Mouse (Mus musculus) kidney, adult 18-20 months (tissue): ENCODE data around the gene Clcn1.

Experiments used
- DNase-seq: peaks from one replicate; pipeline ENCODE4 v3.0.0; 2021

The Clcn1 gene

DNA sequence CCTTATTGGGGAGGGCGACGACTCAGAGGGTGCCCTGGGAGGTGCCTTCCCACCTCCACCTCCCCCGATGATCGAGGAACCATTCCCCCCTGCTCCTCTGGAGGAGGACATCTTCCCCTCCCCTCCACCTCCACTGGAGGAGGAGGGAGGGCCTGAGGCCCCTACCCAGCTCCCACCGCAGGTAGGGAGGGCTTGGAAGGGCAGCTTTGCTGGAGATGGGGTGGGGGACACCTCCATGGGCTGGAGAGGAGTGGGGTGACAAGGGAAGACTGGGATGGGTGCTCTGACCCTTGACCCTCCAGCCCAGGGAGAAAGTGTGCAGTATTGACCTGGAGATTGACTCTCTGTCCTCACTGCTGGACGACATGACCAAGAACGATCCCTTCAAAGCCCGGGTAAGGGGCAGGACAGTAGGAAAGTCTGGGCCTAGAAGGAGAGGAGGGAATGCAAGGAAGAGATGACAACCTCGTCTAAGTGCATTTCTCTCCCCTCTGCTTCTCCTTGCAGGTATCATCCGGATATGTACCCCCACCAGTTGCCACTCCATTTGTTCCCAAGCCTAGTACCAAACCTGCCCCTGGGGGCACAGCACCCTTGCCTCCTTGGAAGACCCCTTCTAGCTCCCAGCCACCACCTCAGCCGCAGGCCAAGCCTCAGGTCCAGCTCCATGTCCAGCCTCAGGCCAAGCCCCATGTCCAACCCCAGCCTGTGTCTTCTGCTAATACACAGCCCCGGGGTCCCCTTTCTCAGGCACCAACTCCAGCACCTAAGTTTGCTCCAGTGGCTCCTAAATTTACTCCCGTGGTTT lies 64.7 kb downstream of the Clcn1 start:
- no peak for DNase-seq

DNA sequence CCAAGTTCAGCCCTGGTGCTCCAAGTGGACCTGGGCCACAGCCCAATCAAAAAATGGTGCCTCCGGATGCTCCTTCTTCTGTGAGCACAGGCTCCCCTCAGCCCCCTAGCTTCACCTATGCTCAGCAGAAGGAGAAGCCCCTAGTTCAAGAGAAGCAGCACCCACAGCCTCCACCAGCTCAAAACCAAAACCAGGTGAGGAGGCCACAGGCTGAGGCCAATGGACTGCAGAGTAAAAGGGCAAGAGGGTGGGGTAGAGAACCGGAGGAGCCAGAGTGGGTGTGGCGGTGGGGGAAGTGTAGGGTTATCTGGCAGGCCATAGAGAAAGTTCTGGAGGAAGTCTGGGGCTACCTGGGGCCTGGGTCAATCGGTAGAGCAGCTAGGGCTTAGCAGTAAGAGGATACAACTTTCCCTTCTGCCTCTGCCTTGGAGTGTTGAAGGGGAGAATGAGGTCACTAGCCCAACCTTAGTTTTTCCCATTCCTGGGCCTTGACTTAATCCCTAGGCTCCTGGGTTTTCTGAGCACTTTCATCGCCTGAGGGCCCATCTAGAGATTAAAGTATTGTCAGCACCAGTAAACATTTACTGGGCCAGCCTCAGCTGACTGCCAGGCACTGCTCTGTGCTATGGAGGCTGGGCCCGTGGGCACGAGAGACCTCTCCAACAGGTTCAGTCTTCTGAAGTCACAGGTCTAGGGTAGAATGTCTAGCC lies 65.4 kb downstream of the Clcn1 start:
- DNase-seq: no peak

DNA sequence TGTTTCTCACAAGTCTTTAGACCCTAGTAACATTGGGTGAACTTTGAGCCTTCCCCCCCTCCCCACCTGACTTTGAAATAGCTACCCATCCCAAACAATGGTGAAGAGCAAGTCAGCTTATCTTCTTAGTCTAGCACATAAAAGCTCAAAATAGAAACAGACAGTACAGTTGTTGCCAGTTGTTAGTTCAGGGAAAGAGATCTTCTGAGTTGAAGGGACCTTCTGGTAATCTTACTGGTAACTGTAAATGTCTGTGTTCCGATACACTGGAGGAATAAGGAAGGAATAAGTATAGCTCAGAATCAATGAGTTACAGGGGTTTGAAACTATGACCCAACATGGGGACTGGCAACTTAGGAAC lies 66.0 kb downstream of the Clcn1 start:
- no peak for DNase-seq

DNA sequence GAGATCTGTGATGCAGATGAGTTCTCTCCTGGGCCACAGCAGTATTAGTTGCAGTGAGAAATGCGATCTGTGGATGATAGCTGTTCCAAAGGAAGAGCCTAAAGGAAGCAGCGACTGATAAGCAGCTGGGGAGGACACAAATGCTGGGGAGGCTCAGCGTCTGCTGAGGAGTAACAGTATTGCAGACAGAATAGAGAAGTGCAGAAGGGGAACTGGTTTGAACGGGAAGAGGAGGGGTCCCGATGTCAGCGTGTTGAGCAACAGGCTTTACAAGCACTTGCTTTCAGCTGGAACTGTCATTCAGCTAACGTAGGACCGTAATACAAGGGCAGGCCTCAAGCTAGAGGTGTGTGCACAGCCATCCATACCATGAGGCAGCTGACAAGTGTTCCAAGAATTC lies 66.7 kb downstream of the Clcn1 start:
- no peak for DNase-seq

DNA sequence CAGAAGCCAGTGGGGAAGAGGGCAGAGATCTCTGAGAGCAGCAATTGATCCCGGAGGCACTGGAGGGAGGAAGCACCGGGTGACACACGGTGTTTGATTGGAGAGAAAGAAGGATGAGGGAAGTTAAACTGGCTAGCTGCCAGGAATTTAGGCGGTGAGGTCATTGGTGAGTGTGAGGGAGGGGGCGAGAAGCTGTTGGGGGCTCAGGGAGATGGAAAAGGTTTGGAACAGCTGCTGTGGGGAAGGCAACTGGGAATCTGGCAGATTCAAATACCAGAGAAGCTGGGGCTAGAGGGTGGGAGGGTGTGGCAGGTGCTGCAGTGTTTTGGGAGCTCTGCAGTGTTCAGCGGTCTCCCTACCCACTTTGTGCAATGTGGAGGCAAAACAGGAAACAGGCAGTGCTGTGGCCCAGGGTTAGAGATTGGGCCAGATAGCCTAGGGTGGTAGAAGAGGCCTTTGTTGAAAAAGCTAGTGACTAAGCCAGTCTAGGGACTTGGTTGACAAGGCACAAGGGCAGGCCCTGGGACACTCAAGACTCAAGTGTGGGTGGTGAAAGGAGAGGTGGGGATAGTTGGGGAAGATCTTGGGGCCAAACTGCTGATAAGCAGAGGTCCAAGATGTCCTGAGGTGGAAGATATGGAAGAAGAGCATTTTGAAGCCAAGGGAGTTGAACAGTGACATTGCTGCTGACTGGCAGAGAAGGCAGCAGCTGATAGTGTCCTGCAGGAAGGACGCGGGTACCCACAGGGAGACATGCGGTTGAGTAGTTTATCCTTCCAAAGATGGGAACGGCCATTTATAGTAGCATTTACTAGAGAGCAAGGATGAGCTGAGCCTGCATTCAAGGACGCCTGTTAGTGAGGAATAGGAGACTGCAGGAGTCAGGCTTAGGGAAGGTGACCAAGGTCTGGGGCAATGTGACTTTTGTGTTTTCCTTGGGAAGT lies 67.9 kb downstream of the Clcn1 start:
- no peak for DNase-seq

DNA sequence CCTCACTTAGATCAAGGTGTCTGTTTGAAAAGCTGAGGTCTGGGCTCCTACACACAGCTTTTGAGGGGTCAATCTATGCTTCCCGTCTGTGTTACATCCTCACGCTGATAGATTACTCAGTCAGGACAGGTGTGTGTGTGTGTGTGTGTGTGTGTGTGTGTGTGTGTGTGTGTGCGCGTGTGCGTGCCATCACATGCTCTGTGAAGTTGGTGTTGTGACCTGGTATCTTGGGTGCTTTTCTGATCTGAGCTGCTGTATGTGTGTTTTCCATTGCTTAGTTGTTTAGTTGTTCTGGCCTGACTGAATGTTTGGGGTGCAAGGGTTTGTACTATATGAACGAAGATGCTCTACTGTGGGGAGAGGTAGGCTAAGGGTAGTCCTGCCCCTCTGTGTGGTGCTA lies 68.9 kb downstream of the Clcn1 start:
- no peak for DNase-seq

DNA sequence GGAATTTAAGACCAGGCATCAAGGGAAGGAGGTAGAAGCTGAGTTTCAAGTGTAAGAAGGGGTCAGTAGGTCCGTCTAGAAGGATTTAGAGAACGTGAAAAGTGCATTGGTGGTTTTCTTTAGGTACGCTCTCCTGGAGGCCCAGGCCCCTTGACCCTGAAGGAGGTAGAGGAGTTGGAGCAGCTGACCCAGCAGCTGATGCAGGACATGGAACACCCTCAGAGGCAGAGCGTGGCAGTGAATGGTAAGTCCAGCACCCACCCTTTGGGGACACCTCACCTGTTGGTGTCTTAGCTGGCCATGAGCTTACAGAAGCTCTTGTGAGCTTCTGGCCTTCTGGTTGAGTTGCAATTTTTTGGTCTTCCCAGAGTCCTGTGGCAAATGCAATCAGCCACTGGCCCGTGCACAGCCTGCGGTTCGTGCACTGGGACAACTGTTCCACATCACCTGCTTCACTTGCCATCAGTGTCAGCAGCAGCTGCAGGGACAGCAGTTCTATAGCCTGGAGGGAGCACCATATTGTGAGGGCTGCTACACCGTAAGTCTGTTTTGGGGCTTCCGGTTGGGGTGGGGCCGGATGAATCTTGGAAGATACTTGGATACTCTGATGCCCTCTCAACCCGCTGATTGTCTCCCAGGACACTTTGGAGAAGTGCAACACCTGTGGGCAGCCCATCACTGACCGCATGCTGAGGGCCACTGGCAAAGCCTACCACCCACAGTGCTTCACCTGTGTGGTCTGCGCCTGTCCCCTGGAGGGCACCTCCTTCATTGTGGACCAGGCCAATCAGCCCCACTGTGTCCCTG lies 69.5 kb downstream of the Clcn1 start:
- DNase-seq: no peak

DNA sequence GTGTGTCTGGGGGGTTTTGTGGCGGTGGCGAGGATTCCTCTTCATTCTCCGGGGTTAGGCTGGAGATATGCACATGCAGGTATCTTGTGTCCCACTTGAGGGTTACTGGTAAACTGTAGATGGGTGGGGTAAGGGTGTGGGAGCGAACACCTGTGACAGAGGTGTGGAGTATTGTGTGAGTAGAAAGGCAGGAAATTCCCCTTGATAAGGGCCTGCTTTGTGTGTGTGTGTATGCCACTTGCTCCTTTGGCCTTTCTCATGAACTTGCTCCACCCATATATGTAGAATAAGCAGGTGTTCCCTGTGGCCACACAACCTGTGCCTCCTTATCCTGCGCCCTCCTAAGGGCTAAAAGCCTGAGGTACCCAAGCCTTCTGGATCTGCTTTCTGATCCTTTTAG lies 70.4 kb downstream of the Clcn1 start:
- no peak for DNase-seq

DNA sequence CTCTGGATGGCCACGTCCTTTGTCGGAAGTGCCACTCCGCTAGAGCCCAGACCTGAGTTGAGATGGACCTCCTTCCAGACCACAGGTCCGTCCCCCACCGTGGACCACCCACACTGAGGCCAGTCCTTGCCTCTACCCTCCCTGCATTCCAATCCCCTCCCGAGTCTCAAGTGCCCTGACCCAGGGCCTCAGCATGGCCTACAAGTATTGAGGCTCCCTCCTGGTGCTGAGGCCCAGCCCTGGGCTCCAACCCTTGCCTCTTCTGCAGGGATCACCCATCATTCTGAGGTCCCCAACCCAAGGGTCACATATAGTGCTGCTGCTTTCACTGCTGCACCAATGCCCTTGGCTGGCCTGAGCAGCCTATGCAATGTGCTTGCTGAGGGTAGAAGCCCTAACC lies 71.4 kb downstream of the Clcn1 start:
- no peak for DNase-seq

DNA sequence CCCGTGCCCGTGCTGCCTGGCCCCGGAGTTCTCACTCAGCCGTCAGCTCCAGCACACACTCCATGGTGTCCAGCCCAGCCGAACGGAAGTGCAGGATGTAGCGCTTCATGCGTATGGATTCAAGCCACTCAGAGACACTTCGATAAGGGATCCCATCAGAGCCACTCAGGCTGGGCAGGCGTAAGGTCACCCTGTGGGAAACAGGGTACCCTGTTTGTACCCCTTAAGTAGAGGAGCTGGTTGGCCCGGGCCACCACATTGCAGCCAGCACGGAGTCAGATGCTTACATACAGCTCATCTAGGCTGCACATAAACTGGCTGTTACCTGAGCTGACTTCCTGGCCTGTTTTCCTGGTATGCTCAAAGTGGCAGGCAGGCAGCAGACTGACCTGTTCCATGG lies 72.4 kb downstream of the Clcn1 start:
- DNase-seq: no peak

DNA sequence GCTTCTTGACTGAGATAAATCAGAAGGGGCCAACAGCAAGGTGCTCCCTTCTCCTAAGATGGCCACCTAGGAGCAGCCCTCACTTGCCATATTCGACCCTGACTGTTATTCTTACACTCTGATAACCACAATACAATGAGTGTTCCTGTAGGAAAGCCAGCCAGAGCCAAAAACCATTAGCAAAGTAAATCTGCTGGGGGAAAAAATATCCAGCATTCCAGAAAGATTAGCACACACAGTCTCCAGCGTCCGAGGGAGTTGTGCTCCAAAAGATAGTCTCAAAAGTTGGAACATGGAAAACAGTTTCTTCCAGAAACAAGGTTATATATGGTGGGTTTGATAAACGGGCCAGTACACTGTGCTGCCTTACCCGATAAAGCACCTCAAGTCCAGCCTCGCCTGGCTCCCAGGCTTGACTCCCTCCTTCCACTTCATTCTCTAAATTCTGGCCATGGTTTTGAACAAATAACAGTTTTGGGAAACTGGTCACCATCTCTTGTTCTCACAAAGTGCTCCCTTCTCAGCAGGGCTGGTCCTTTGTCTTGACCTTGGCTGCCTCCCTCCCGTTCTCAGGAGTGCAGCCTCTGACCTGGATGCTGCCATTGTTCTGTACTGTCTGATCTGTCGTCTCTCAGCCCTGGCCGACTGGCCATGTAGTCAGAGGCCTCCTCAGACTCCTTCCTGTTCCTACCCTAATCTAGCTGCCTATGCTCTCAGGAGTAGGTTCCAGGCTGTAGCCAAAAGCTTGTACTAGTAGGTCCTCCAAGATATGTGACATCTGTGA lies 73.1 kb downstream of the Clcn1 start:
- no peak for DNase-seq

DNA sequence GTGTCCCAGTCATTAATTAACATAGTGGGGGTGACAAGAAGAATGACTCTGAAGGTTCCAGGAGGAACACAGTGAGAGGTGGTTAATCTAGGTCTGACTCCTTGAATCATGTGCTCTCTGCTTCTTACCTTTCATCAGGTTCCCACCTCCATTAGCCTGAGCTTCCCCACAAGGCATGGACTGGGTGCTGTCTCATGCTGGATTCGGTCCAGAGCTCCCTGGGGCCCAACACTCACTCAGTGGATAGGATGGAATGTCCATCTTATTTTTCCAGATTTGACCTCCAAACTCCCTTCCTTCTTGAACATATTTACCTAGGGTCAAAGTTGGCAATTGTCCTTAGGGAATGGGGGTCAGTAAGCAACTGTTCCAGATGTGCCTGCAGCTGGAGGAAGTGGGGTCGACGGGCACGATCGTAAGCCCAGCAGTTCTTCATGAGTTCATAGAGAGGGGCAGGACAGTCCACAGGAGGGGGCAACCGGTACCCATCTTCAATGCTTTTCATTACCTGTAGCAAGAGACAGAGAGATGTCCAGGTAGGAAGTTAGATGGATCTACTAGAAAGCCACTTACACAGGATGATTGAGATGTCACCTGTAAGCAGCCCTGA lies 73.9 kb downstream of the Clcn1 start:
- no peak for DNase-seq

DNA sequence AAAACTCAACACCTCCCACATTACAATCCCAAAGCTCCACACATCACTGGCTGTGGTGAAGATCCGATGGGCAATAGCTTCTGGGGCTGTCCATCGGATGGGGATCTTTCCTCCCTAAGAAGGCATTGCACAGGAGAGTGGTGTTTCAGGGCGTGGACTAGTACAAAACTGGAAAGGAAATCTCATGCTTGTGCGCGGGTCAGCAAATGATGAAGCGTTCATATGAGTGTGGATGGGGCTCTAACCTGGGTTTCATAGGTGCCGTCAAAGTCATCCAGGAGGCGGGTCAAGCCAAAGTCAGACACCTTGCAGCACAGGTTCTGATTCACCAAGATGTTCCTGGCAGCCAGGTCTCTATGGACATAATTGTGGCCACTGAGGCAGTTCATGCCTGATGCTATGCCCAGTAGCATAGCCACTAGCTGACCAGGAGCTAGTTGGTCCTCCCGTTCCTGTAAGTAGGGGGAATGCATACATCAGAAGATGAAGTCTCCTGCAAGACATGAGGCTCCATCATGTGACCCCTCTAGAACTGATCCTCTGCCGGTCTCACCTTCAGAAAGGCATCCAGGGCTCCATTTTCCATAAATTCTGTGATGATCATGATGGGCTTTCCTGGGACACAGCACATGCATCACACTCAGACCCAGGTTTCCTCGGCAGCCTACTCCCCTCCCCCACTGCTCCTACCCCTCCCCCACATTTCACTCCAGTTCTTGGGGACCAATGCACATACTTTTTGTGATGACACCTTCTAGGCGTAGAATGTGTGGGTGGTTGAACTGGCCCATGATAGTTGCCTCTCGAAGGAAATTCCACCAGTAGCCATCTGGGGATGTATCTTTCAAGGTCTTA lies 74.8 kb downstream of the Clcn1 start:
- no peak for DNase-seq

DNA sequence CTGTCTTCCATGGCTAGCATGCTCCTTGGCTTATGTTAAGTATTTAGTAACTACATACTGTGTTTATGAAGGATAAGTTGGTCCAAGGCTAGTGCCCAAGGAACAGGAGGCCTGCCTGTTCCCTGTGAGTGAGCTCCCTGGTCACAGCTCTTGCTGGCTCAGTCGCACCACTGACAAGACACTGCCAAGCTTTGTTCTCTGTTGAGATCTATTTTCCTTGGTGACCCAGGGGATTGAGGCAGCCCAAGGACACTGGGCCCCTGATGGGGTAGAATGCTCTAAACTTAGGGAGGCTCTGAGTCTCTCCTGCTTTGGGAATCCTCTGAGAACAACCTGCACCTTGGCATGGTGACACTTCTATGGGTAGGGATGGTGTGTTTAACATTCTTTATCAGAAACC lies 75.6 kb downstream of the Clcn1 start:
- no peak for DNase-seq

DNA sequence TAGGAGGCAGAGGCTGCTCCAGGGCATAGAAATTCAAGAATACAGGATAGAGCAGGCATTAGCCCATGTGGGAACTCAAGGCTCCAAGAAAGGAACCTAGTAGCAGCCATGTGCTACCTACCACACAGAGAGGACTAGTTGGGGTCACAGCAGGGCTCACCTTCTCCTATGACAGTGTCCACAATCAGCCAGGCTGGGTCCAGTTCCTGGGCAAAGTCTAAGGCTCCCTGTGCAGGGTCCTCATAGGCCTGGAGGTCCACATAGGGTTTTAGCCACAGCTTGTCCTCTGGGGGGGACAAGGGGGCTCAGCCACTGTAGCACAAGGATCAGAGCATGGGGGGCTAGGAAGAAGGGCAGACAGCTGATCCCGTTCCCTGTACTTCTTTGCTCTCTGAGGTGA lies 76.0 kb downstream of the Clcn1 start:
- no peak for DNase-seq

DNA sequence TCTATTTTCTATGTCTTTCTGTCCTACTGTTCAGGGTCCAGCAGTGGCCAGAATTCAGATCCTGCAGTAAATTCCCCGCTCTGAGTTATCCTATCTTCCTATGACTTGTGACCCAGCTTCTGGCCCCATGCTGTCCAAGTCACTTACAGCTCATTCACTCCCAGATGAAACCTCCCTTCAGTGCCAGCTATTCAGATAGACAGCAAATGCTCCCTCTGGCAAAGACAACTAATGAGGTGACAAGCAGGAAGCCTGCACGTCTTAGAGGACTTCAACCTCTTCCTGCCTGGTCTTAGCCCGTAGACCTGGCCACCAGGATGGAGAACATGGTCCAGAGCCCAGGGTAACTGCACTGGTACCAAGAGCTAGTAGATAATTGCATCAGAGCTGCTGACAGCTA lies 76.5 kb downstream of the Clcn1 start:
- DNase-seq: no peak

DNA sequence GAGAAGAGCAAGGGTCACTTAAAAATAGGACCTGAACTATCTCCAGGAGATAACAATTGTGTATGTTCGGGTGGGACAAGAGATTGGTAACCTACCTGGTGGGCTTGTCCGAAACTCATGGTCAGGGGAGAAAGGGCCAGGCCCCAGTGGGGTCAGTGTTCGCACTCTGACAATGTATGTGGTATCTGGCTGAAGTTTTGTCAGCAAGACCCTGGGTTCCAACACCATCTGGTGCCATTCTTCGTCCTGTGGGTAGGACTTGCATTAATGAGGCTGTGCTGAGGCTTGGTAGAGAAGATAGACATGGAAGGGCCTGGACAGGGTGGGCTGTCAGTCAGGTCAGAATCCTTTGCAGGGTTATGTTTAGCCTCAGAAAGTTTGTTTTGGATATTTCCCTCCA lies 77.6 kb downstream of the Clcn1 start:
- DNase-seq: no peak

DNA sequence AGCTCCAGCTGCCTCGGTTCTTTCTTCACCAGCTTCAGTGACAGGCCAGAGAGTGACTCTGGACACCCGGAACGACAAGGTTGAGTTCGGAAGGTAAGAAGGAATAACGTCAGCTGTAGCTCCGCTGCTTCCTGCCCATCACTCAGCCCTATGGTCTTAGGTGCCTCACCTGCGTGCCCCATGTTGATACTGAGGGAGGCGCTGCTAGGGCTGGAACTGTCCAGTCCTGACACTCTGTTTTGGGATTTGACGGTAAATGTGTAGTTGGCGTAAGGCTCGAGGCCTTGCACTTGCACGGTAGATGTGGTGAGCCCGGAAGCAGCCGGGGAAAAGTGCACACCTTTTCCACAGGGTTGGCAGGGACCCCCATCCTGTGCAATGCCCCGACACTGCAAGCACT lies 78.1 kb downstream of the Clcn1 start:
- no peak for DNase-seq

DNA sequence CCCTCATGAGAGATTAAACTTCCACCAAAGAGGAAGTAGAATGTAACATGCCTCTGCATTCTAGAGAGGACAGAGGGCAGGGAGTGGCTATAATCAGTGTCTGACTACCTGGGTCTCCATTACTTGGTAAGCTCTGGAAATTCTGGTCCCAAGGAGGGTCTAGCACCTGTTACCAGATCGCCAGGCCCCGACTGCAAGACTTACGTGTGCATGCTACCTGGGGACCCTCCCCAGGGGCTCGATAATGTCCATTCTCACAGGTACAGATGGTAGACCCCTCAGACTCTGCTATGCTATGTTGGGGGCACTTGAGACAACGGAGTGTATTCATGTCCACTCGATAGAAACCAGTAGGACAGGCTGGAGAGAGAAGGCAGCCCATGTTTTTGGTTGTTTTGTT lies 78.7 kb downstream of the Clcn1 start:
- no peak for DNase-seq
